Mouse (Mus musculus): ENCODE data around the gene Fzd7. TPM values are rescaled to one million over a fixed set of nuclear protein-coding genes. Genes with fewer than 3 reads are reported as not detected.

Gene Fzd7
- polyA plus RNA-seq, 1 experiment from 2014 or later = 3.5 TPM

GRCm38 (mm10) chr1:59503659-59504301, 21.6 kb downstream of the Fzd7 start:
- Histone ChIP-seq H3K27ac (replicated peaks) (no peak overlapping the region), H3K27me3 (replicated peaks) (no peaks in the 10 kb centered on the region), H3K9me3 (replicated peaks) (no peaks in the 10 kb centered on the region), H3K36me3 (no peaks in the 10 kb centered on the region), H3K4me2 (no peak overlapping the region), H3K4me1 (peaks cover 8% of the 10 kb centered on the region), H3K9ac (replicated peaks) (no peak overlapping the region), H3K4me3 (replicated peaks) (no peak overlapping the region)
- no peak for ATAC-seq (ENCODE audit: low FRiP score)
- 63% methylated on average over 7 of the region's 7 CpGs for WGBS

GRCm38 (mm10) chr1:59504302-59504700, 22.1 kb downstream of the Fzd7 start:
- no peaks in the 10 kb centered on the region for H3K9me3 ChIP-seq (replicated peaks)
- H3K4me3 ChIP-seq (replicated peaks) = no peak overlapping the region
- peaks cover 9% of the 10 kb centered on the region for H3K4me1 ChIP-seq
- no peak overlapping the region for H3K27ac ChIP-seq (replicated peaks)
- H3K4me2 ChIP-seq = no peak overlapping the region
- no peak overlapping the region for H3K9ac ChIP-seq (replicated peaks)
- WGBS = 78% methylated on average over 2 of the region's 2 CpGs
- ATAC-seq (ENCODE audit: low FRiP score) = no peak
- H3K27me3 ChIP-seq (replicated peaks) = no peaks in the 10 kb centered on the region
- no peaks in the 10 kb centered on the region for H3K36me3 ChIP-seq

- Histone ChIP-seq H3K27me3 (replicated peaks) (0 out of 2 replicates have a peak, but pooled peaks cover 2% of the 10 kb centered on the region), H3K36me3 (no peaks in the 10 kb centered on the region), H3K4me1 (peaks cover 9% of the 10 kb centered on the region), H3K9me3 (replicated peaks) (no peaks in the 10 kb centered on the region), H3K27ac (replicated peaks) (no peak overlapping the region), H3K4me3 (replicated peaks) (no peak overlapping the region), H3K4me2 (peak overlapping the region; percentile 25; the same call in 1 of the 2 replicates), H3K9ac (replicated peaks) (no peak overlapping the region)
- ATAC-seq (ENCODE audit: low FRiP score) = peak; percentile 30; the same call in 1 of the 2 replicates
- WGBS = 33% methylated on average over 17 of the region's 17 CpGs
Measured at GRCm38 (mm10) chr1:59508463-59509139, 26.4 kb downstream of the Fzd7 start.

GRCm38 (mm10) chr1:59511566-59512270, 29.5 kb downstream of the Fzd7 start:
- WGBS = 67% methylated on average over 9 of the region's 9 CpGs

GRCm38 (mm10) chr1:59516026-59516917, 34.0 kb downstream of the Fzd7 start, which contains the start of gene Gm973:
Gene Gm973, plus strand, starts transcription at chr1:59516264.
- WGBS = 2% methylated on average over 25 of the region's 25 CpGs
- H3K36me3 ChIP-seq = no peaks in the 10 kb centered on the region

More at GRCm38 (mm10) chr1:59511566-59512270, 29.5 kb downstream of the Fzd7 start:
- no peak overlapping the region for H3K9ac ChIP-seq (replicated peaks)
- H3K4me1 ChIP-seq = peaks cover 27% of the 10 kb centered on the region
- H3K4me2 ChIP-seq = no peak overlapping the region
- 0 out of 2 replicates have a peak, but pooled peaks cover 2% of the 10 kb centered on the region for H3K27me3 ChIP-seq (replicated peaks)
- H3K36me3 ChIP-seq = no peaks in the 10 kb centered on the region
- ATAC-seq (ENCODE audit: low FRiP score) = no peak
- no peaks in the 10 kb centered on the region for H3K9me3 ChIP-seq (replicated peaks)
- H3K27ac ChIP-seq (replicated peaks) = no peak overlapping the region
- no peak overlapping the region for H3K4me3 ChIP-seq (replicated peaks)

GRCm38 (mm10) chr1:59520226-59520837, 38.1 kb downstream of the Fzd7 start:
- WGBS = 10% methylated on average over 11 of the region's 11 CpGs
- Histone ChIP-seq H3K27ac (replicated peaks) (no peak overlapping the region), H3K4me3 (replicated peaks) (no peak overlapping the region), H3K27me3 (replicated peaks) (no peaks in the 10 kb centered on the region), H3K4me2 (no peak overlapping the region), H3K4me1 (peaks cover 54% of the 10 kb centered on the region), H3K36me3 (no peaks in the 10 kb centered on the region), H3K9ac (replicated peaks) (no peak overlapping the region), H3K9me3 (replicated peaks) (no peaks in the 10 kb centered on the region)
- no peak for ATAC-seq (ENCODE audit: low FRiP score)

More at GRCm38 (mm10) chr1:59516026-59516917, 34.0 kb downstream of the Fzd7 start, which contains the start of gene Gm973:
- H3K27ac ChIP-seq (replicated peaks) = peak within 1 kb of the TSS; percentile 83
- 0 out of 2 replicates have a peak, but pooled peaks cover 2% of the 10 kb centered on the region for H3K27me3 ChIP-seq (replicated peaks)
- peak within 1 kb of the TSS; percentile 29 for H3K9ac ChIP-seq (replicated peaks)
- H3K4me3 ChIP-seq (replicated peaks) = peak within 1 kb of the TSS; percentile 39
- no peaks in the 10 kb centered on the region for H3K9me3 ChIP-seq (replicated peaks)
- ATAC-seq (ENCODE audit: low FRiP score) = peak; percentile 90
- H3K4me1 ChIP-seq = peaks cover 52% of the 10 kb centered on the region
- H3K4me2 ChIP-seq = peak within 1 kb of the TSS; percentile 61

- Histone ChIP-seq H3K27me3 (replicated peaks) (no peaks in the 10 kb centered on the region), H3K4me2 (no peak overlapping the region), H3K9ac (replicated peaks) (no peak overlapping the region), H3K4me3 (replicated peaks) (no peak overlapping the region), H3K9me3 (replicated peaks) (no peaks in the 10 kb centered on the region), H3K27ac (replicated peaks) (no peak overlapping the region), H3K36me3 (no peaks in the 10 kb centered on the region), H3K4me1 (peaks cover 33% of the 10 kb centered on the region)
- 33% methylated on average over 1 of the region's 1 CpGs for WGBS
- ATAC-seq (ENCODE audit: low FRiP score) = no peak
Measured at GRCm38 (mm10) chr1:59522456-59522855, 40.2 kb downstream of the Fzd7 start.

- Histone ChIP-seq H3K4me2 (no peak overlapping the region), H3K4me3 (replicated peaks) (no peak overlapping the region), H3K27ac (replicated peaks) (0 out of 2 replicates have a peak overlapping the region, but pooled peaks have one; percentile 63), H3K27me3 (replicated peaks) (no peaks in the 10 kb centered on the region), H3K9ac (replicated peaks) (no peak overlapping the region), H3K4me1 (peaks cover 30% of the 10 kb centered on the region), H3K9me3 (replicated peaks) (no peaks in the 10 kb centered on the region), H3K36me3 (no peaks in the 10 kb centered on the region)
- no peak for ATAC-seq (ENCODE audit: low FRiP score)
- 62% methylated on average over 5 of the region's 5 CpGs for WGBS
Measured at GRCm38 (mm10) chr1:59523378-59523958, 41.2 kb downstream of the Fzd7 start.

- Histone ChIP-seq H3K4me1 (peaks cover 24% of the 10 kb centered on the region), H3K36me3 (no peaks in the 10 kb centered on the region), H3K27me3 (replicated peaks) (no peaks in the 10 kb centered on the region), H3K9ac (replicated peaks) (no peak overlapping the region), H3K27ac (replicated peaks) (peak overlapping the region; percentile 63), H3K4me2 (0 out of 2 replicates have a peak overlapping the region, but pooled peaks have one; percentile 5), H3K9me3 (replicated peaks) (no peaks in the 10 kb centered on the region), H3K4me3 (replicated peaks) (no peak overlapping the region)
- WGBS = 29% methylated on average over 2 of the region's 2 CpGs
- peak; percentile 35; the same call in 1 of the 2 replicates for ATAC-seq (ENCODE audit: low FRiP score)
Measured at GRCm38 (mm10) chr1:59524071-59524470, 41.8 kb downstream of the Fzd7 start.

GRCm38 (mm10) chr1:59524759-59525158, 42.5 kb downstream of the Fzd7 start:
- Histone ChIP-seq H3K4me3 (replicated peaks) (no peak overlapping the region), H3K4me2 (0 out of 2 replicates have a peak overlapping the region, but pooled peaks have one; percentile 3), H3K4me1 (peaks cover 20% of the 10 kb centered on the region), H3K9me3 (replicated peaks) (no peaks in the 10 kb centered on the region), H3K36me3 (no peaks in the 10 kb centered on the region), H3K9ac (replicated peaks) (no peak overlapping the region), H3K27me3 (replicated peaks) (no peaks in the 10 kb centered on the region), H3K27ac (replicated peaks) (peak overlapping the region; percentile 63)
- WGBS = 52% methylated on average over 3 of the region's 3 CpGs
- no peak for ATAC-seq (ENCODE audit: low FRiP score)
